Mouse (Mus musculus): Measurements from ENCODE around the gene Fchsd2.

DNA sequence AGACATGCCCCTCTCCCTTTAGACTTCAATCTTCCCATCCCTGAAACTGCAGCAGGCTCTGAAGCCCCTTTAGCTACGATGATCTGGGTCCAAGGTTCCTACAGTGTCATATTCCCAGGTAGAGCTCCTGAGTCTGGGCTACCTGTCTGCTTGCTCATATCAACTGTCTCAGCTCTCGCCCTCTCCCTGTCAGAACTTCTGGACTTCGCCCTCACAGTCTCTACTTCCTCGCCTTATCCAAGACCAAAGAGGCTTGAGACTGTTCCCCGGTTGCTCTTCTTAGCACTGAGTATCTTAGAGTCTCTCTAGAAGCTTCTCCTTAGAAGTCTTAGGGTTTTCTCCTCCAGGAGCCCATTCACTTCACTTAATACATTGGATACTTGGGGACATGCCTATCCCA is 26.7 kb upstream of the Fchsd2 start:
- TF ChIP-seq GATA1 (IDR thresholded peaks at IDR 0.05; ENCODE audit: low read length) (no peak), TAL1 (IDR thresholded peaks at IDR 0.05; ENCODE audit: low read length) (no peak)
